Mouse (Mus musculus) layer of hippocampus, adult 2 months (tissue): ENCODE measurements around the gene Emx2. TPM values are rescaled to one million over a fixed set of nuclear protein-coding genes. Genes with fewer than 3 reads are reported as not detected.
A peak's percentile ranks its signal among the peaks of the same experiment; 100 is the strongest.

ENCODE experiments used
- DNase-seq, 2 experiments: peaks; one replicate each; pipeline ENCODE4 v3.0.0; 2022; ENCODE audit warnings: low spot score in 2 of 2
- H3K27ac ChIP-seq: fragments of 200-600 bp; 2 replicates; pipeline ENCODE4 v1.8.1; 2022
- H3K4me3 ChIP-seq: fragments of 200-600 bp; 2 replicates; pipeline ENCODE4 v1.8.1; 2022; ENCODE audit warnings: mild to moderate bottlenecking
- CTCF ChIP-seq: fragments of 200-600 bp; conservative IDR thresholded peaks from 2 replicates; pipeline ENCODE4 v1.8.1; 2022; ENCODE audit warnings: antibody characterized with exemption, mild to moderate bottlenecking, moderate library complexity
- long read RNA-seq, 2 experiments: library from polyadenylated mRNA; stranded (forward); transcript quantifications; one replicate each; pipeline ENCODE4 v2.0.0; 2021; ENCODE audit warnings: borderline mapping rate in 2 of 2
- total RNA-seq, 2 experiments: library from RNA; stranded (reverse); gene quantifications; 2 replicates each; pipeline ENCODE4 v1.2.3; 2021

Gene Emx2
- 10 to 100 TPM; 26.6 to 29.8 TPM for total RNA-seq
- long read RNA-seq, experiment 1, transcript Emx2-201 (3 exons, 2,916 nt): major isoform, 8 of 37 reads
- long read RNA-seq, experiment 1, partial matches to known transcripts: 0 of 37 reads
- long read RNA-seq, experiment 1, other reads (novel, unspliced or antisense): 29 of 37 reads
- long read RNA-seq, experiment 2, transcript Emx2-201 (3 exons, 2,916 nt): major isoform, 9 of 36 reads
- long read RNA-seq, experiment 2, partial matches to known transcripts: 1 of 36 reads
- long read RNA-seq, experiment 2, other reads (novel, unspliced or antisense): 26 of 36 reads

DNA sequence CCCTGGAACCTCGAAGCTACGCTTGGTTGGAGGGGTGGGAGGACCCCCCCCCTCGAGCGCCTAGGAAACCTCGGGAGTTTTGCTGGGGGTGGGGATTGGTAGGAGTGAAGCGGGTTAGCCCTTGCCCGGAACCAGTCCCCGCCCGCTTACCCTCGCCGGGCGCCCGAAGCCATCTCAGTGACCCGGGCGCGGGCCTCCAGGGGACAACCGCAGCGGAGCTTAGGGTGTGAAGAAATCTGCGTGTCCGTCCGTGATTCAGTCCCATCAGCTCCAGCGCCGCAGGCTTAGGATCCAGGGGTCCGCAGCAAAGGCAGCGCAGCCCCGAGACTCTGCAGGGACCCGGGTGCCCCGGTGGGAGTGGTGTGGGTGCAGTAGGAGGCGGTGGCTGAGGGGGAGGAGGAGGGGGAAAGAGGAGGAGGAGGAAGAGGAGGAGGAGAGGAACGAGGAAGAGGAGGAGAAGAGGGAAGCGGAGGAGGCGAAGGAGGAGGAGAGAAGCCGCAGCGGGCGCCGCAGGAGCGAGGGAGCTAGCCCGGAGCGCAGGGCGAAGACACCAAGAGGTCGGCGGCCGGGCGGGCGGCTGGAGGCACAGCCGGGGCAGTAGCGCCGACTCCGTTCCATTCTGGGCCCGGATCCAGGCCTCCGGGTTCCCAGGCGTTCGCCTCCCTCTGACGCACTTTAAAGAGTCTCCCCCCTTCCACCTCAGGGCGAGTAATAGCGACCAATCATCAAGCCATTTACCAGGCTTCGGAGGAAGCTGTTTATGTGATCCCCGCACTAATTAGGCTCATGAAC lies at the start of gene Emx2:
Gene Emx2, plus strand, starts transcription at position 422 of the 792 bp plus-strand sequence.
- Histone ChIP-seq H3K27ac (peak within 1 kb of the TSS; percentile 98), H3K4me3 (peak within 1 kb of the TSS; percentile 79)
- TF ChIP-seq CTCF: no peak
- DNase-seq: peak; percentile 85 to 91

DNA sequence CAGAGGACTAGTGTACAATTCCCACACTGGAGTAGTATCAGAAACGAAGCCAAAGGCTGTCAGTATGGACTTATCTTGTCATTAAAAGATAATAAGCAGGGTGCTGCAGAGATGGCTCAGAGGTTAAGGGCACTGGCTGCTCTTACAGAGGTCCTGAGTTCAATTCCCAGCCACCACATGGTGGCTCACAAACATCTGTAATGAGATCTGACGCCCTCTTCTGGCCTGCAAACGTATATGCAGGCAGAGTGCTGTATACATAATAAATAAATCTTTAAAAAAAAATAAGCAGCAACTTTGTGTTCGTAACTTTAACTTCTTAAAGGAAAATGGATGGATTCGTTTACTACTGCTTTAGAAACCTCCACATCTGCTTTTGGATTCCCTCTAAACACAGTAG lies 44.0 kb upstream of the Emx2 start:
- Histone ChIP-seq H3K27ac (no peak overlapping the region), H3K4me3 (no peak overlapping the region)
- DNase-seq: no peak
- peak; percentile 35 for TF ChIP-seq CTCF

DNA sequence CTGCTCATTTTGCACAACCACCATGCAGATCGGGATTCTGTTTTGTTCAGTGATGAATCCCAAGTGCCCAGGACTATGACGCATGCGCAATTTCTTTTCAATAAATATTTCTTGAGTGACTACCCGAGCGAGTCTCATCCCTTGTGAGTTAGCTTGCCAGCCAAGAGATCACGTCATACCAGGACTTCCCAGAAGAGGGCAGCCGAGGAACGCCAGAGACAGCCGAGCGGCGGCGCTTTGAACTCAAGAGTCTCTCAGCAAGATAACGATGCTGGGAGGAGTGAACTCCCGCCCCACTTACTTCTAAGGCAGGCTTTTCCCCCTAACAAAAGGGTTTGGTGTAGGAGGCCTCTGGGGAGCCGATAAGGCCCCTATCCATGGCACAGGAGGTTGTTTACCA lies 40.1 kb upstream of the Emx2 start:
- peak overlapping the region; percentile 37 for H3K4me3 ChIP-seq
- peak; percentile 91 for TF ChIP-seq CTCF
- no peak overlapping the region for H3K27ac ChIP-seq
- DNase-seq: peak; percentile 92 to 94

- Histone ChIP-seq H3K27ac (no peak overlapping the region), H3K4me3 (no peak overlapping the region)
- no peak for DNase-seq
- TF ChIP-seq CTCF: no peak
These were observed 39.5 kb upstream of the Emx2 start for GRCm38 (mm10) chr19:59418671-59419070.

DNA sequence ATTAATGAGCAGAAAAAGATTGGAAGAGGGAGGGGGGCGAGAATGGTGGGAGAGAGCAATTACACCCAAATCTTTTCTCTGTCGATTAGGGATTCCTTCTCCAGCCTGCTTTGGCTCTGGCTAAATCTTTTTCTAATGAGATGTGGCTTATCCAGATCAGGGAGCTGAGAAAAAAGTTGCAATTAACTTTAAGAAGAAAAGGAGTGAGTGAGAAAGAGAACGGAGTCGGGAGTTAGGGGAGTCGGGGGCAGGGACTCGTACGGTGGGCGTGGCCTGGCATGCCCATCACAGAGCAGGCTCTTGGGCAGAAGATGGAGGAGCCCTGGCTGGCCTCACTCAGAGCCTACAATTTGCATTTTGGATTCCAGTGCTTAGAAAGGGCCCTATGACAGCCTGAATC lies 35.8 kb upstream of the Emx2 start:
- DNase-seq: peak in 1 of 2 experiments; percentile 10
- H3K27ac ChIP-seq: no peak overlapping the region
- no peak overlapping the region for H3K4me3 ChIP-seq
- TF ChIP-seq CTCF: no peak; the same call in 1 of the 2 replicates

GRCm38 (mm10) chr19:59423685-59424084 lies 34.5 kb upstream of the Emx2 start:
- H3K27ac ChIP-seq: no peak overlapping the region
- H3K4me3 ChIP-seq: no peak overlapping the region
- no peak for TF ChIP-seq CTCF
- DNase-seq: no peak

DNA sequence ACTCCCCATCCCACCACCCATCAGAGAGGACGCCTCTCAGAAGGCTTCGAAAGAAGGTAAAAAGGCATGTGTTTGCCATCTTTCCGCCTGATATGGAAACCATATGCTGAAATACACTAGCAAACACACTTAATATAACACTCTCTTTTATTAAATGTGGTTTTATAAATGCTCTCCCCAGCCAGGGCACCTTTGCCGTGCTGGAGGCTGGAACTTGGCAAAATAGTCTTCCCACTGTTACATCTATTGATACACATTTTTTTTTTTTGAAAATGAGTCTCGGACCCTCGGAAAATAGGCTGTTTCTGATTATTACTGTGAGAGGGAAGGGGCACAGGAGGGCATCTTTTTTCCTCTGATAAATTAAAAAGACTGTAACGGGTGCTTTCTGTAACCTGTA lies 33.2 kb upstream of the Emx2 start:
- no peak for DNase-seq
- H3K4me3 ChIP-seq: no peak overlapping the region
- H3K27ac ChIP-seq: no peak overlapping the region
- TF ChIP-seq CTCF: no peak

DNA sequence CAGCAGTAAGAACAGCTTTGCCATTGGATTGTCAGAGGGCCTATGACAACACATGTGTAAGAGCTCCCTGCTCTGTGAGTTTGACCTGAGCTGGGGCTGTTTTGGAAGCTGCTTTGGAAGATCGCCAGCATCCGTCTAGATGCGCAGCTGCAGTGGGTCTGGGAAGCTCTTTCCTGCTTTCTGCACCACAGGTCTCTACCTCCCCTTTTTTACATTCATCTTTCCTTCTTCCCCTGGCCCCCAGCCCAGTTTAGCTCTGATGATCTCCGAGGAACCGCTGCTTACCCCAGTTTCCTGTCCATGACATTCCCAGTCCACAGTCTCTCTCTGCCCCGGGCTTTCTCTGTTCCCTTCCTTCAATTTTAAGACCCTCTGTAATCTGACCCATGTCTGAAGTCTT lies 25.9 kb upstream of the Emx2 start:
- no peak for TF ChIP-seq CTCF
- Histone ChIP-seq H3K4me3 (no peak overlapping the region), H3K27ac (no peak overlapping the region)
- DNase-seq: no peak

GRCm38 (mm10) chr19:59450561-59451135 lies 7.5 kb upstream of the Emx2 start:
- no peak for TF ChIP-seq CTCF
- DNase-seq: no peak
- Histone ChIP-seq H3K27ac (no peak overlapping the region), H3K4me3 (peak overlapping the region; percentile 49)

- H3K27ac ChIP-seq: no peak overlapping the region
- no peak for TF ChIP-seq CTCF
- H3K4me3 ChIP-seq: peak overlapping the region; percentile 49
- no peak for DNase-seq
These were observed 6.7 kb upstream of the Emx2 start for GRCm38 (mm10) chr19:59451441-59451951.

- TF ChIP-seq CTCF: no peak
- H3K4me3 ChIP-seq: no peak overlapping the region
- no peak for DNase-seq
- H3K27ac ChIP-seq: no peak overlapping the region
These were observed 5.9 kb upstream of the Emx2 start for GRCm38 (mm10) chr19:59452321-59452720.

DNA sequence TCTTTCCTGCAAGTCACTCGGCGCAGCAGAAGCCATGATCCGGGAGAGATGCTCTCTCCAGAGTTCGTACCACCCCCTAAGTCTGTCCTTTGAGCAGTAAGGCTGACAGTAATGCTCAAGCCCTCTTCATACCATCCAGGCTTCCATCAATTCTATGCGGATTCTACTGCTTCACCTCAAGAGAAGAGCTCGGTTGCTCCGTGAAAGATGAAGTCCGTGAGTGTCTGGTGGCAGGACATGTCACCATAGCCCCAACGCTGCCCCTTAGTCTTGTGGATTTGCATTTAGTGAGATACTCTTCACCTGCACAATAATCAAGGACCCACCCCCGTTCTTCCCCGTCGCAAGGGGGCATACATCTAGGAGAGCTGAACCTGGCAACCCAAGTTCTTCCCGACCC lies 4.6 kb upstream of the Emx2 start:
- Histone ChIP-seq H3K27ac (no peak overlapping the region), H3K4me3 (no peak overlapping the region)
- TF ChIP-seq CTCF: no peak
- no peak for DNase-seq

DNA sequence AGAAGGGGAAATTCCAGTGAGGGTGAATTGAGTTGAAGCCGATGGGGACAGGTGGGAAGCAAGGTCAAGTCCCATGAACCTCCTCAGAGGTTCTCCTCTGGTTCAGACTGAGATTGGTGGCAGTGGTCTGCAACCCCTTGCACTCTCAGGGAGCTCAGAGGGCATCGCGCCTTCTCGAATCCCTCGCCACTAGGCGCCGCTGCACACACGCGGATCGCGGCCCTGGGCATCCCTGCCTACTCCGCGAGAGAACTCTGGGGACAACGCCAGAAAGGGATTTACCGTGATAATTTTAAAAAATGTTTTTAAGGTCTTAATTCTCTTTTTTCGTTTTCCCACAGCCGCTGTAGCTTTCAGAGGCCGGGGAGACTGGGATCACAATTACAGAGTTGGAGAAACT lies 4.0 kb upstream of the Emx2 start:
- peak; percentile 80 to 89 for DNase-seq
- TF ChIP-seq CTCF: peak; percentile 96
- Histone ChIP-seq H3K27ac (peak overlapping the region; percentile 43; the same call in 1 of the 2 replicates), H3K4me3 (peak overlapping the region; percentile 20; the same call in 1 of the 2 replicates)
